Mouse (Mus musculus): ENCODE results near the gene Khnyn.

GRCm38 (mm10) chr14:55883663-55884062 lies 1.1 kb upstream of the Khnyn start:
- no peak for TF ChIP-seq CTCF (IDR thresholded peaks at IDR 0.05; ENCODE audit: low read depth, low read length)
- TF ChIP-seq POLR2A (IDR thresholded peaks at IDR 0.05; ENCODE audit: insufficient read depth, low read length), result no peak
- no peak for TF ChIP-seq EP300 (IDR thresholded peaks at IDR 0.05; ENCODE audit: insufficient read depth, low read depth, low read length)

Measured in ES-Bruce4 (cell line).